Mouse (Mus musculus) frontal cortex, postnatal 25 days (tissue): ENCODE data around the gene Rgs2.

ENCODE experiments used
- DNase-seq, 2 experiments: peaks; one replicate each; pipeline ENCODE4 v3.0.0; 2022; ENCODE audit warnings: low spot score in 2 of 2

The Rgs2 gene

DNA sequence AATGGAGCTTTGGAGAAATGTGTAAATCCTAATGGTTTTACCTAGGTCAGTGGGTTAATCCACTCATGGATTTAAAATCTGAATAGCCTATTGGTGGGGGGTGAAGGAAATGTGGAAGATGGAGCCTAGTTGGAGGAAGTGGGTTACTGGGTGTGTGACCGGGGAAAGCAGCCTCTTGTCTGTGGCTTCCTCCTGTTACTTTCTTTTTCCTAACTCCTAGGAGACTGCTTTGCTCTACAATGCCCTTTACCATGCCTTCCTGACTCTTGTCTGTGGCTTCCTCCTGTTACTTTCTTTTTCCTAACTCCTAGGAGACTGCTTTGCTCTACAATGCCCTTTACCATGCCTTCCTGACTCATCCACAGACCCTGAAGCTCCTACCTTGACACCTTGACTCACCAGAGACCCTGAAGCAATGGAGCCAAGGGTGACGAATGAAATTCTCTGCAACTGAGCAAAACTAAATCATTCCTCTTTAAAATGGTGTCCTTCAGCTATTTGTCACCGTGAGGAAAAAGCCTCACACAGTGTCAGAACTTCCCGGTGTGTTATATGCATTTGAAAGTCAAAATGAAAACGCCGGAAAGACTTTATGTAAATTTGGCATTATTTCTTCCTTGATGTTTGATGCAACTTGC, 18.9 kb downstream of the Rgs2 start:
- DNase-seq = no peak

DNA sequence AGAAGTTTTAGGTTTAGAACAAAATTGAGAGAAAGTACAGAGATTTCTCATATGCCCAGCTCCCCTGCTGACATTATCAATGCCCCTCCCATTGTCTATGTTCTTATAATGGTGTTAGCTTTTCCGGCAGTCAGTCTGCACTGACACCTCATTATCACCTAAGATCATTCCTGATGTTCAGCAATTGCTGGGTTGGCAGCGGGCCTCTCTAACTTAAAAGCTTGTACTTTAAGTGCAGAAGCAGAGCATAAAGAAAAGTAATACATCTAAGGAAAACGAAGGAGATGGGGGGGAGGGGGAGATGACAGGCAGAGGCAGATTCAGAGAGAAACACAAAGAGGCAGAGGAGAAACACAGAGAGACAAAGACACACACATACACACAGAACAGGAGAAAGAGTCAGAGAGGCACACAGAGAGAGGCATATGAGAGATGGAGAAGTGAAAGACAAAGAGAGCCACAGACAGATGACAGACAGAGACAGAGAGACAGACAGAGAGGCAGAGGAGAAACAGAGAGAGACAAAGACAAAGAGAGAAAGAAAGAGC, 21.1 kb downstream of the Rgs2 start:
- DNase-seq = no peak

DNA sequence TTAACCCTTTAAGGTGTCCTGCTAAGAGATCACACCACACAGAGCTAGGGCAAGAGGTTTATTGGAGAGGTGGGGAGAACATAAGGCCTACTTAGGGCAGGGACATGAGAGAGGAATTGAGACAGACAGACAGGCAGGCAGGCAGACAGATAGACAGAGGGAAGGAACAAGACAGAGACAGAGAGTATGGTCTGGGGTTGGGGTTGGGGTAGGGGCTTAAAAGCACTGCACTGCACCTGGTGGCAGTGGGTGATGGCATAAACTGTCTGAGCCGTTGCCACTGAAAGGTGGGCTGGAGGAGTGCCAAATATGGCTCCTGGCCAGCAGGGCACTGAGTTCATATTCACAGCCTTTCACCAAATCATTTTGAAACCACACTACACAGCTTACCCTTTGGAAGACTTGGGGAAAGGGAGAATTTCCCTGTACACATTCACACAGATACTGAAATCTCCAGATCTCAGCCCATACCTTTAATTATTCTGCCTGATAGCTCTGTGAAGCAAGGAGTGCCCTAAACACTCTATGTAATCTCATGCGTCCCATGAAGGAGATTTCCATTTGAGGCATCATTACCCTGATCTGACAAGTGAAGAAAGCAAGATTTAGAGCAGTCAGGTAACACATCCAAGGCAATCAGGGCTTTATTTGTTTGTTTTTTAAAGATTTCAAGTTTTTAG, 21.7 kb downstream of the Rgs2 start:
- no peak for DNase-seq

DNA sequence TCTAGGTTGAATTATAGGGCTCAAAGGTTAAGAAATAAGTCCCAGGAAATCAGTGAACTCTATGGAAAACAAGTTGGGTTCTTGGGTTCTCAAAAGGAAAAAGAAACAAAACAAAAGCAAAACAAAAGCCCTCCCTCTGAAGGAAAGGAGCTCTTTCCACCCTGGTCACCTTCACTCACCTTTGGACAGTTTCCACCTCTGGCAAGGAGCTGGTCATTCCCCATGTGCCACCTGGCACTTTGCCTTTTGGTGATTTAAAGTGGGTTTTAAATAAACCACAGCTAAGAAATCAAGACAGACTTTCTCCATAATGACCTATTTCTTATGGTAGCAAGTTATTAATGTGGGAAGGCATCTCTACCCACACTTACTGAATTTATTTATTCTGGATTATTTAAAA, 23.1 kb downstream of the Rgs2 start:
- no peak for DNase-seq

DNA sequence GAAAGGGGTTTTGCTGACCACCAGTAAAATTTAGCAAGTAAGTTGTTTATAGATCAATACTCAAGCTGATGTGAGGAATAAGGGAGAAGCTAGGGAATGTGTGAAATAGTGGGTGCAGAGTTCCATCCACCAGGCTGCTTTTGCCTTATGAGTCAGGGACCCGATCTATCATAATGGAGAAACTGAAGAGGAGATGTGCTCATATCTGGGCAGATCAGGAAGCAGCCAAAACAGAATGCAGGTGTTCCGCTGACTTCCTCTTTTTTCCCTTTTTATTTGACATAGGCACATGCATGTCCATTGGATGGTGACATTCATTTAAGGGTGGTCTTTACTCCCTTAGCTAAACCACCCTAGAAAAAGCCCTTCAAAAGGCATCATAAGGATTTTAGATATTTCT, 29.3 kb downstream of the Rgs2 start:
- no peak for DNase-seq

DNA sequence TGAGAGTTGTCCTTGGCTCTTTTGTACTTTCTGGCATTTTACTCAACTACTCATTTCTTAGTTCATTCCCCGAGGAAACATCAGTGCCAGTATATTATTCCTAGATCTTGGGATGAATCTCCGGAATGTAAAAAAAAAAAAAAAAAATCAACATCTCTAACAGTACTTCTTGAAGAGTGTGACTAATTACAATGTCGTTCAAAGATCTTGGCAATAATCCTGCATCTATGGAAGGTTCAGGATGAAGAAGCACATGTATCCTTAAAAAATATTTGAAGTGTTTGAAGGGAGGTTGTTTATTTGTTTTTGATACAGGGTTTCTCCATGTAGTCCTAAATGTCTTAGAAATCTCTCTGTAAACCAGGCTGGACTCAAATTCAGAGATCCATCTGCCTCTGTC, 41.7 kb downstream of the Rgs2 start:
- no peak for DNase-seq

DNA sequence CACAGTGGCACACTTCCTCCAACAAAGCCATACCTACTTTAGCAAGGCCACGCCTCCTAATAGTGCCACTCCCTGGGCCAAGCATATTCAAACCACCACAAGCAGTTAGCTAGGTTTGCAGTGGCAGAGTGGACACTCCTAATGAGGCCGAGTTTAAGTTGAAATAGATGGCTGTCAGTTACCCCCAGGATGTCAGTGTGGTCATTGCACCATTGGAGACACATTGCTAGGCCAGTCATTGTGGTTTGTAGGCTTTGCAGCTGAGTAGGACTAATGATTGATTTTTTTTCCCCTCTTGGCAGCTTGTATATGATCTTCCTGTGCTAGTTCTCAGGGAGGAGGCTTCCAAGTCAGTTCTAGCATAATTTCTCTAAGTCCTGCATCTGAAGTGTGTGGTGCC, 43.6 kb downstream of the Rgs2 start:
- no peak for DNase-seq

DNA sequence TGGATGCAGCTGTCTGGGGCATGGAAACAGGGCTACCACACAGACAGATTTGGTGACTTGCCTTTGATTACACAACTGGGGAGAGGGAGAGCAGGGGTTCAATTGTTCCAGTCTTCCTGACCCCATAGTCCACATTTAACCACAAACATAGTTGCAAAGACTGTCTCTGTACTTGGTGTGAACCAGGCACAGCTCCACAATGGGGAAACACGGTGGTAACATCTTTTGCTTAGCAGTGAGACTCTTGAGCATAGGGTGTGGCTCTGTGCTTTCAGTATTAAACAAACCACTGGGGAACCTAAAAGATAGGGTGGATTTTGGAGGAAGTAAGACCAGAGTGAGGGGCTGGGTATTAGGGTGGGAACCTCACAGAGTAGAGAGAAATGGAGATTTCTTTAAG, 47.9 kb downstream of the Rgs2 start:
- DNase-seq = no peak

DNA sequence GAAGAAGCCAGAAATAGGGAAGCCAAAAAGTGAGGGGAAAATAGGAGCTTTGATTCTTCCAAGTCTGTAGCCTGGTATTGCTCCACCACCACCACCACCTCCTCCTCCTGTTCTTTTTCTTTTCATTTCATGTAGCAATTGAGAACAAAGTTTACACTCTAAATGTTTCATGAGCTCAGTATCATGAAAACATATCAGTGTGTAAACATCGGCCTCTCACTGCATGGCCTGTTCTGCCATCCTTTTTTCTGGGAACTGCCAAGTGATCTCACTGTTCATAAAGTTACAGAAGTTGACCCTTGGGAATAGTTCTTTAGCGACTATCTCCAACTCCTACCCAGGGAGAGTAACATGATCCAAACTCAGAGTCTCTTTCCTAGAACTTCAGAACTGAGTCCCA, 51.1 kb downstream of the Rgs2 start:
- no peak for DNase-seq
